Mouse (Mus musculus) kidney, postnatal 4 days (tissue): ENCODE measurements around the gene Krtap4-2.
"Not testable (repeated sequence)": the region's sequence is repeated elsewhere in the genome, so short reads cannot be mapped to it uniquely, and the experiment has no call there.

Source experiments
- DNase-seq, 2 experiments: peaks; one replicate each; pipeline ENCODE4 v3.0.0; 2021; ENCODE audit warnings: mixed read lengths in 2 of 2

The Krtap4-2 gene

DNA sequence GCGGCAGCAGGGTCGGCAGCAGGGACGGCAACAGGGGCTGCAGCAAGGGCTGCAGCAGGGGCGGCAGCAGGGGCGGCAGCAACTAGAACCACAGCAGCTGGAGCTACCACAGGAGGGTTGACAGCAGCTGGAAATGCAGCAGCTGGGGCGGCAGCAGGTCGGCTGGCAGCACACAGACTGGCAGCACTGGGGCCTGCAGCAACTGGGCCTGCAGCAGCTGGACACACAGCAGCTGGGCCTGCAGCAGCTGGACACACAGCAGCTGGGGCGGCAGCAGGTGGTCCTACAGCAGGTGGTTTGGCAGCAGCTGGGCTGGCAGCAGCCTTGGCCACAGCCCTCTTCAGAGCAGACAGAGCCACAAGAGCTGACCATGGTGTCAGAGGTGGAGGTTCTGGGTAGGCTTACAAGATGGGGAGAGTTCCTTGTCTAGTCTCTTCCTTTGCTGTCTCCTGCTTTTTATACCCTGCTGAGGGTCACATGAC, at the start of gene Krtap4-2:
TSS of gene Krtap4-2 (minus strand) at position 432 of the 482 bp plus-strand sequence.
- no peak for DNase-seq

DNA sequence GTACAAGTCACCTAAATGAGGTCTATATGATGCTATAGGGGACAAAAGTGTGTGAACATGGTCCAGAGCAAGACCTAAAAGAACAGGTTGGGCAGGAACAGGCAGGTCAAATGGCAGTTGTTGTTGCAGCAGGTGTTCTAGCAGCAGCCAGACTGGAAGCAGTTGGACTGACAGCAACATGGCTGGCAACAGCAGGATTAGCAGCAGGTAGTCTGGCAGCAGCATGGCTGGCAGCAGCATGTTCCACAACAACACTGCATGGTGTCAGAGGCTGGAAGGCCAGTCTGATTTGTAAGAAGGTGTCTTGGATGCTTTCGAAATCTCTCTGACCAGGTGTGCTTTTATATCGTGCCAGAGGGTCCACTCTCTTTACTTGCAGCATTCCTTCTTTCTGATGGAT, 48.6 kb upstream of the Krtap4-2 start:
- DNase-seq: no peak

DNA sequence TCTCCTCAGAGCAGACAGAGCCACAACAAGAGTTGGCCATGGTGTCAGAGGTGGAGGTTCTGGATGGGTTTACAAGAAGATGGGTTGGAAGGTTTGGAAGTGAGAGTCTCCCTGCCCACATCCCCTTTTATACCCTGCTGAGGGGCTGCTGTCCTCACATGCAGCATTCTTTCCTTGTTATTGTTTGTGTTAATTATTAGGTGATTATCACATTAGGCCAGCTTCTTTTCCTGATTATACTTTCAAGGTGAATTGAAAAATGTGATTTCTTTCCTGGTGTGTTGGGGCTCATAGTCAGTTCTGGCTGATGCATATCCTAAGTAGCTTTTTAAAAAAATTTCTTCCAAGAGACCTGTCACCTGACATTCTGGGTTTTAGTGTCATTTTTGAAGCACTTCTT, 31.0 kb upstream of the Krtap4-2 start, which contains the start of gene Krtap4-6:
TSS of gene Krtap4-6 (minus strand) at position 101 of the 400 bp plus-strand sequence.
- DNase-seq: no peak

DNA sequence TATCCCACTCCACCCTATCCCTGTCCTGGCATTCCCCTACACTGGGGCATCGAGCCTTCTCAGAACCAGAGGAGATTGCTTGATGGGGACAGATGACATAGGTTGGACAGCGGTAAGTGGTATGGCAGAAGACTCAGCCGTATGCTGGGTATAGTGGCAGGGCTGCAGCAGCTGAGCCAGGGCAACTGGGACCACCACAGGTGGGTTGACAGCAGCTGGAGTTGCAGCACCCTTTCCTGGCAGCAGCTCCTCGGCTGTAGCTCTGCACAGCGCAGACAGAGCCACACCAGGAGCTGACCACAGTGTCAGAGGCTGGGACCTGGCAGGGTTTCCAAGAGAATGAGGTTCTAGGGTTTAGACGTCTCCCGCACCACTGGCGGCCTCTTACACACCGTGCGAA, 27.9 kb upstream of the Krtap4-2 start:
- no peak for DNase-seq

DNA sequence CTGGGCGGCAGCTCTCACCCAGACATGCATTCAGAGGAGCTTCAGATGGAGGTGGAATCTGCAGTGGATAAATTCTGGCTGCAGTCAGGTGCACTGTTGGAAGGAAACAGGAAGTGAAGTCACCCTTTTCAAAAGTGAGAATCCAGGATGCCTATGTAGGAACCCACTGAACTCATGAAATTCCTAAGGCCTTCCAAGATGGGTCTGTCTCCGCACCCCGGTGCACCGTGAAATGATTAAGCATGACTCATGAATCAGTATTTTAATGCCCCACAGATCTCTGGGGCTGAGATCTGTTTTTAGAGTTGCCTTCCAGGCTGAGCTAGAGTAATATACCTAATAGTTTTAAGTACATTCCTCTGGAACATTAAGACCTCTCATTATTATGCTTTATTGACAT, 24.4 kb upstream of the Krtap4-2 start:
- DNase-seq: no peak

DNA sequence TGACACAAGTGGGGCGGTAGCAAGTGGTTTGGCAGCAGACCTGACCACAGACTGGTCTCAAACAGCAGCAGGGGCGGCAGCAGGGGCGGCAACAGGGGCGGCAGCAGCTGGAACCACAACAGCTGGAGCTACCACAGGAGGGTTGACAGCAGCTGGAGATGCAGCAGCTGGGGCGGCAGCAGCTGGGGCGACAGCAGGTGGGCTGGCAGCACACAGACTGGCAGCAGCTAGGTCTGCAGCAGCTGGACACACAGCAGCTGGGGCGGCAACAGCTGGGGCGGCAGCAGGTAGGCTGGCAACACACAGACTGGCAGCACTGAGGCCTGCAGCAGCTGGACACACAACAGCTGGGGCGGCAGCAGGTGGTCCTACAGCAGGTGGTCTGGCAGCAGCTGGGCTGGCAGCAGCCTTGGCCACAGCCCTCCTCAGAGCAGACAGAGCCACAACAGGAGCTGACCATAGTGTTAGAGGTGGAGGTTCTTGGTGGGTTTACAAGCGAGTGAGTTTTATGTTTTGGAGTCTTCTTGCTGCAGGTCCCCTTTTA, 23.7 kb upstream of the Krtap4-2 start, which contains the start of gene Gm11563:
TSS of gene Gm11563 (minus strand) at position 494 of the 544 bp plus-strand sequence.
- not testable (repeated sequence) for DNase-seq

DNA sequence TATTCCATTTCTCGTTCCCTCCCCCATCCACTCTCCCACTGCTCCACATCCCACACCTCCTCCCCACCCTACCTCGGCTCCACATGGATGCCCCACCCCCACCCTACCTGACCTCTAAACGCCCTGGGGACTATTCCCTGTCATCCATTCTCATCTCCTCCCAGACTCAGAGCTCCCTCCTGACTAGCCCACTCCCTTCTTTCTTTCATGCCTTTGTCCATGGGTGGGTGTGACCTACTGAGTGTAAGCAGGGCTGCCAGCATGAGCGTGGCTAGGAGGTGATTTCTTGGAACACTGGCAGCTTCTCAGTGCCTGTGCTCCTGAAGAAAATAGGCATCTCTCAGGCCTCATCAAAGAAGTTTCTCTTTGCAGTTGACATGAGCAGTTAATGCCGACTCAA, 22.2 kb upstream of the Krtap4-2 start:
- no peak for DNase-seq

DNA sequence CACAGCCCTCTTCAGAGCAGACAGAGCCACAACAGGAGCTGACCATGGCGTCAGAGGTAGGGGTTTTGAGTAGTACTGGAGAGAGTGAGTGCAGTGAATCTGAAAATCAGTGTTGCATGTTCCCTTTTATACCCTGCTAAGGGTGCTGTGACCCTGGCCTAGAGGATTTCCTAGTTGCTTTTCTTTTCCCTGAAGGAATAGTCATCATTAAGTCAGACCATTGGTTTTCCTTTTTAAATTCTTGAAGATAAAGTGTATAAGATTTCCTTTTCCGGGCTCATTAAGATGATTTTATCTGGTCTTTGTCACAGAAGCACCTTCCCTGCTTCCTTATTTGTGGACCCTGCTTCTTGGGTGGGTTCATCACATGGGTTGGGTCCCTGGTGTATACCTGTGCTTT, 15.3 kb upstream of the Krtap4-2 start, which contains the start of gene Gm11555:
TSS of gene Gm11555 (minus strand) at position 101 of the 400 bp plus-strand sequence.
- DNase-seq: no peak

DNA sequence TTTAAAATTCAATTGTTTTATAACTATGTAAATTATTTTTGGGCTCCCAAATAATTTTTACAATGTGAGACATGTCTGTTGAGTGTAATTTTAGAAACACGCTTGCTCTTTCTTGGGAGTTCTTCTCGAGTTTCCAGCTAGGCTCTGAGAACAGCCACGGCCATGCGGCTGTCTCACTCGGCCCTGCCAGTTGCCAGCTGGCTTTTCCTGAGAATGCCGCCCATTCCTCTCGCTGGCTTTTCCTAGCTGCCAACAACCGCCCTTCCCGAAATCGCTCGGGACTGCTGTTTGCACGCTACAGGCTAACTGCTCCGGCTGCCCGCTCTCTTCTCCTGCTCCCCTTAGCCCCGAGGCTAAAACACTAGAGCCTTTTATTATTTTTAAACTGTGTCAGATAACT, 11.6 kb upstream of the Krtap4-2 start:
- no peak for DNase-seq

DNA sequence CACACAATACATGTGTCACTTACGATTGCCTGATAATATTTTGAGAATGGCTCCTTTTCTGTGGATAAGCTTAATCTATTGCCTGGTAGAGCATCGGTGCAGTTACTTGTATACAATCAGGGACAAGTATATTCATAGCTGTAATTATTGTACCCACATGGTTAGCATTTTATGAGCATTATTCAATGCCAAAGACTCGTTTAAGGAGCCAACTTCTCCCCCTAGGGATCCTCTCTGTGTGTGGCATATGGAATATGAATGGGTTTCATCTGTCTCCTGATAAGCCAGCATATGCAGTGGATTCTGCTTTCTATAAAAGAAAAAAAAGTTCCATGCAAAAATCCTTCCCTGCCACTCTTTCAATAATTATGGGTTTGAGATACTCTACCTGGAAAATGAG, 9.5 kb upstream of the Krtap4-2 start:
- DNase-seq: no peak

DNA sequence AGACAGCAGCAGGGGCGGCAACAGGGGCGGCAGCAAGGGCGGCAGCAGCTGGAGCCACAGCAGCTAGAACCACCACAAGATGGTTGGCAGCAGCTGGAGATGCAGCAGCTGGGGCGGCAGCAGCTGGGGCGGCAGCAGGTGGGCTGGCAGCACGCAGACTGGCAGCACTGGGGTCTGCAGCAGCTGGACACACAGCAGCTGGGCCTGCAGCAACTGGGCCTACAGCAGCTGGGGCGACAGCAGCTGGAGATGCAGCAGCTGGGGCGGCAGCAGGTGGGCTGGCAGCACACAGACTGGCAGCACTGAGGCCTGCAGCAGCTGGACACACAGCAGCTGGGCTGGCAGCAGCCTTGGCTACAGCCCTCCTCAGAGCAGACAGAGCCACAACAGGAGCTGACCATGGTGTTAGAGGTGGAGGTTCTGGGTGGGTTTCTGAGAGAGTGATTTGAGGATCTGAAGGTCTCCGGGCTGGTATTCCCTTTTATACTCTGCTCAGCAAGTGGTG, 8.8 kb upstream of the Krtap4-2 start, which contains the start of gene Krtap4-7:
TSS of gene Krtap4-7 (minus strand) at position 455 of the 505 bp plus-strand sequence.
- DNase-seq: not testable (repeated sequence)

DNA sequence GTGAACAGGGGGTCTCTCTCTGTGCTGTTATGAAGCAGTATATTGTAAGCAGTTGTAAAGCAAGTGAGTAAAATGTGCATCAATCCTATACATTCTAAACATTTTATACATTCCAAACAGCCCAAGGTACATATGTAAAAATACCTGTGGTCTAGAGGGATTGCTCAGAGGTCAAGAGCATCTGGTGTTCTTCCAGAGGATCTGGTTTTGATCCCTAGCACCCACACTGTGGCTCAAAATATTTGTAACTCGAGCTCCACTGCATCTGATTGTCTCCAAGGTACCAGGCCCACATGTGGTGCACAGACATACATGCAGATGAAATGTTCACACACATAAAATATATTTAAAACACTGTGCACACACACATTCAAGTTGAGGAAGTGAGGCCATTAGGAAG, 6.0 kb upstream of the Krtap4-2 start:
- no peak for DNase-seq

DNA sequence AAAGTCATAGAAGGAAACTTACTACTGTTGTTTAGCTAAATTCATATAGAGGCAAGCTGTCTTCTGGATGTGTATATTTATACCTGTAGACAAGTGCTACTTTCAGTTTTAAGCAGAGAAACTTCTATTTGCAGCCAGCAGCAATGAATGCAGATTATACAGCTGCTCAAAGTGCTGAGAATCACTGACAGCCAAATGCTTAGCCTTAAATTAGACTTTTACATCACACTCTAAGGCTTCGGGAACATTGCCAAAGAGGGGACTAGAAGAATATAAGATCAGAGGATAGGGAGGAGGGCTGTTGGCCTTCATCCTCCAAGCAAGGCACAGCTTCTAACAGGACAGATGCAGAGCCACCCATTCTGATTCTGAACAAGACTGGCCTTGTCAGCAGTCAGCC, 2.2 kb upstream of the Krtap4-2 start:
- DNase-seq: no peak

DNA sequence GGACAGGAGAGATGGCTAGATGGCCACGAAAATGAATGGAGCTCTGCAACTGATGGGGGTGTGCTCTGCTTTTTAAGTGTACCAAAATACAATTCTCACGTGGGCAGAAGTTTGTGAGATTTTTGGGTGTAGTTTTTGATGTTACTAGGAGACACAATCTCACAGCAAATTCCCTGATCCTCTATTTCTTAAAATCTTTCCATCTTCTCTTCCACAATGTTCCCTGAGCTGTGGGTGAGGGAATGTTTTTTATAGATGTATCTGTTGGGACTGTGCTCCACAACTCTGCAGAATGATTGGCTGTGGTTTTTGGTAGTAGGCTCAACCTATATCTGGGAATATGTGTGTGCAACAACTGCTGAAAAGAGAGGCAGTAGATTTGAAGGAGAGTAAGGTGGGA, 1.6 kb downstream of the Krtap4-2 start:
- no peak for DNase-seq

DNA sequence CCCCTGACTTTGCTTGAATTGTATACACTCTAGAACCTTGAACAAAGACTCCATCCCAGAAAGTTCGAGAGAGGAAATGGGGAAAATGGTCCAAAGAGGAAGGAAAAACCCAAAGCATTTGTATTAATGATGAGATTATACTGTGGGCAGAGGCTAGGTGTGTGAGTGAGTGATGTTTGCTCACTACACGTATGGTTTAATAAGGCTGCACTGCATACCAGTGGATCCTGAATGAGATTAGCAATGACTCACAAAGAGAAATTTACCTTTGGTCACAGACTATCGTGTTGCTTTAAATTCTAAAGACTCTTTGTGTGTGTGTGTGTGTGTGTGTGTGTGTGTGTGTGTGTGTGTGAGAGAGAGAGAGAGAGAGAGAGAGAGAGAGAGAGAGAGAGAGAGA, 4.0 kb downstream of the Krtap4-2 start:
- no peak for DNase-seq

DNA sequence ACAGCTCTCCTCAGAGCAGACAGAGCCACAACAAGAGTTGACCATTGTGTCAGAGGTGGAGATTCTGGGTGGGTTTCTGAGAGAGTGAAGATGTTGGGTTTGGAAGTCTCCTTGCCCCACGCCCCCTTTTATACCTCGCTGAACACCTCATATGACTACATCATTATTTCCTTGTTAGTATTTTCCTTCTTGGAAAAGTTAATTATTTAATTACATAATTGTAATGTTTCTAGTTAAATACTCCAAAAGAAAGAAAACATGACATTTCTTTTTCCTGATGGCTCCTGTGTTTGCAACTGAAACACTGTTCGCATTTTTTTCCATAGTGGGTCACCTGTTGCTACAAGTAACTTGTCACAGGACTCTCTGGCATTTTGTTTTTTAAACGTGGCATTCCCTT, 6.7 kb downstream of the Krtap4-2 start, which contains the start of gene Krtap4-1:
TSS of gene Krtap4-1 (minus strand) at position 101 of the 400 bp plus-strand sequence.
- DNase-seq: no peak

DNA sequence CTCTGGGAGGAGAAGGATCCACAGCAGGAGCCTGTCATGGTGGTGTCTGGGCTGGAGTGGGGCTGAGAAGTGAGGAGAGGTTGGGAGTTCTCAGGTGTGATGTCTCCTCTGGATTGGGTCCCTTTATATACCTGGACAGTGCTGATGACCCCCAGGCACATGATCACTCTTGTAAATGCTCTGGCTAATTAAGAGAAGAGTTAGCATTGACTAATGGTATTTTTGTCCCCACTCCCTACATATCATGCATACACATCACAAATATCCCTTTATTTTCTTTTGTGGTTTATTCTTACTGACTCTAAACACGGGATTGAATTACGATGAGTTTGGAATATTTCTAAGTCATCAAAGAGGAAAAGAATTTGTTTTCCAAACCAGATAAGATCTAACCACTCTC, 14.5 kb downstream of the Krtap4-2 start, which contains the start of gene Gm11562:
TSS of gene Gm11562 (minus strand) at position 101 of the 400 bp plus-strand sequence.
- no peak for DNase-seq

DNA sequence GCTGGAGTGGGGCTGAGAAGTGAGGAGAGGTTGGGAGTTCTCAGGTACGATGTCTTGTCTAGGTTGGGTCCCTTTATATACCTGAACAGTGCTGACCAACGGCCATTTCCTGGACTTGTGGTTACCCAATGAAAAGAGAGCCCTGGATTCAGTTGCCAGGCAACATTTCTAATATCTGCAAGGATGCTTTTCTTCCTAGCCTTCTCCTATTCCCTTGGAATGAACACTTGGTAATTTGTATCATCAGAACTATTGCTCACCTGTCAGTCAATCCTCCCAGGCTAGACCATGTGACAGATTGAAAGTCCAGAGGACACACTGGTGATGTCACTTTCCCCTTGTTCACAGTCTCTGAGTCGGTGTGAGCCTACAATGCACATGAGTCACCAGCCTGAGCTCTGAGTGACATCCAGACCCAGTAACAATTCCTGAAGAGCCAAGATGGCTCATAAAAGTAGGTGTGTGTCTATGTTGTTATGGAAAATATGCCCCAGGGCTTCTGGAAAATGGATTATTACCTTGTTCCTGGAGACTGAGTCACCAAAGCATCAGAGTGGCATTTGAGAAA, 20.0 kb downstream of the Krtap4-2 start, which contains the start of gene Krtap2-4:
TSS of gene Krtap2-4 (minus strand) at position 51 of the 568 bp plus-strand sequence.
- no peak for DNase-seq

DNA sequence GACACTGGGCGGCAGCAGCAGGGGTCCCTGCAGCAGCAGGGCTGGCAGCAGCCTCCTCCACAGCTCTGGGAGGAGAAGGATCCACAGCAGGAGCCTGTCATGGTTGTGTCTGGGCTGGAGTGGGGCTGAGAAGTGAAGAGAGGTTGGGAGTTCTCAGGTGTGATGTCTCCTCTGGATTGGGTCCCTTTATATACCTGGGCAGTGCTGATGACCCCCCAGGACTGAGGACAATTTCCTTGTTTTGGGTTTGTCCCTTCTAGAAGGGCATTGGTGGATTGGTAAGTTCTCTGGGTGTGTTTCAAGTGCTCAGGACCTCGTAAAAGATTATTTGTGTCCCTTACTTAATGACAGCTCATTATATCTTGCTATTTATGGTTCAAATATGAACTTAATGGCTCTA, 24.8 kb downstream of the Krtap4-2 start, which contains the start of gene Gm11937:
TSS of gene Gm11937 (minus strand) at position 101 of the 400 bp plus-strand sequence.
- DNase-seq: not testable (repeated sequence)

DNA sequence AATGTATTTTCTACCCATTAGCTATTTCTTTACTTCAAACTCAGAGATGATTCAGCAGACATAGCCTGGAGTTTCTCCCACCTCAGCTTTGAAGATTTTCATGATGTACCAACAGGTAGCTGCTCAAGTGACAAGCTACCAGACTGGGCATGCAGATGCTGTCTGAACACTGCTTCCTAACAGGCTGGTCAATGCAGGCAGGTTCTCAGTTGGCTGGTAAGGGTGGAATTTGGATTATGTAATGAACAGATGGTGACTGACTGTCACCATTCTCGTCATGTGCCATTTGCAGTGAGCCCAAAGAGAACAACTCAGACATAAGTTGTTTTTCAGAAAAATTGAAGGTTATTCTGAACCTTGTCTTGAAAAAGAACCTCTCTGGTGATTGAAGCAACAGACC, 25.8 kb downstream of the Krtap4-2 start:
- no peak for DNase-seq

DNA sequence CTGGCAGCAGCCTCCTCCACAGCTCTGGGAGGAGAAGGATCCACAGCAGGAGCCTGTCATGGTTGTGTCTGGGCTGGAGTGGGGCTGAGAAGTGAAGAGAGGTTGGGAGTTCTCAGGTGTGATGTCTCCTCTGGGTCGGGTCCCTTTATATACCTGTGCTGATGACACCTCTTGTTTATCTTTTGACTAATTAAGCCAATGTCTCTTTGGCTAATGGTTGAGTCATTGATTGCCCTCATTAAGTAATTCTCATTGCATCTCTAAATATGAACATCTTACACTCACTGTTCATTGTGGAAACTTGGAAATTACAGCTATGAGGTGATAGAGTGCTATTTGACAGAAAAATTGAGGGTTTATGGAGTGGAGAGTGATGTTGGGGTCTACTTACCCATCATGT, 31.7 kb downstream of the Krtap4-2 start, which contains the start of gene Gm11938:
TSS of gene Gm11938 (minus strand) at position 101 of the 400 bp plus-strand sequence.
- not testable (repeated sequence) for DNase-seq

DNA sequence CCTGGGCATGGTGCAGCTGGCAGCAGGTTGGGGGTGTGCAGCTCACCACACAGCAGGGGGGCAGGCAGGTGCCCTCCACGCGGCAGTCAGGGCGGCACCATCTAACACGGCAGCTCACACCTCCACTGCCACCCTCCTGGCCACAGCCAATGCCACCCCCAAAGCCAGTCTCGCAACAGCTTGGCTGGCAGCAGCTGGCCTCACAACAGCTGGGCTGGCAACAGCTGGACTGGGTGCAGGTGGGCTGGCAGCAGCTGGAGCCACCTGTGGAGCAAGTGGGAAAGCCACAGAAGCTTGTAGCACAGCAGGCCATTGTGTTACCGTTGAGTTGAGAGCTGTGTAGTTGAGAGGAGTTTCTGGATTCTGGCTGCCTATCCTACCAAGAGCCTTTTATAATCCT, 37.1 kb downstream of the Krtap4-2 start, which contains the start of gene Krtap9-3:
TSS of gene Krtap9-3 (minus strand) at position 364 of the 400 bp plus-strand sequence.
- DNase-seq: not testable (repeated sequence)

DNA sequence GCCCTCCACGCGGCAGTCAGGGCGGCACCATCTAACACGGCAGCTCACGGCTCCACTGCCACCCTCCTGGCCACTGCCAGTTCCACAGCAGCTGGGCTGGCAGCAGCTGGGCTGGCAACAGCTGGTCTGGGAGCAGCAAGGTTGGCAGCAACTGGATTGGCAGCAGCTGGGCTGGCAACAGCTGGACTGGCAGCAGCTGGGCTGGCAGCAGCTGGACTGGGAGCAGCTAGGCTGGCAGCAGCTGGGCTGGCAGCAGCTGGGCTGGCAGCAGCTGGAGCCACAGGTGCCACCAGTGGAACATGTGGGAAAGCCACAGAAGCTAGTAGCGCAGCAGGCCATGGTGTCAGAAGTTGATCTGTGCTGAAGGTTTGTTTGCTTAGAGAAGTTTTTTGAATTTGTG, 43.9 kb downstream of the Krtap4-2 start, which contains the start of gene Krtap1-3:
TSS of gene Krtap1-3 (minus strand) at position 359 of the 400 bp plus-strand sequence.
- no peak for DNase-seq
